Mouse (Mus musculus) limb, embryonic 12.5 days (tissue): ENCODE data around the gene Cfap61. TPM values are rescaled to one million over a fixed set of nuclear protein-coding genes. Genes with fewer than 3 reads are reported as not detected.
A peak's percentile ranks its signal among the peaks of the same experiment; 100 is the strongest.

ENCODE experiments used
- ATAC-seq: fragments of 200-750 bp; cut with Nextera tagmentation; 2 replicates; pipeline ENCODE4 v1.8.0; 2017; ENCODE audit warnings: low read depth, moderate TSS enrichment; ENCODE audit not compliant: insufficient number of reproducible peaks, insufficient read depth, low FRiP score, low TSS enrichment
- H3K27ac ChIP-seq: fragments of 300-500 bp; sonication (generic); 2 replicates; pipeline ENCODE4 v1.5.1; 2016; ENCODE audit warnings: mild to moderate bottlenecking, moderate library complexity
- H3K27me3 ChIP-seq: fragments of 300-500 bp; sonication (generic); 2 replicates; pipeline ENCODE4 v1.6.1; 2016; ENCODE audit warnings: mild to moderate bottlenecking, moderate library complexity
- H3K36me3 ChIP-seq: fragments of 300-500 bp; sonication (generic); 2 replicates; pipeline ENCODE4 v1.6.1; 2016; ENCODE audit warnings: mild to moderate bottlenecking, moderate library complexity
- H3K4me1 ChIP-seq: fragments of 300-500 bp; sonication (generic); replicated peaks from 2 replicates; pipeline ENCODE4 v1.6.1; 2016
- H3K4me2 ChIP-seq: fragments of 300-500 bp; sonication (generic); 2 replicates; pipeline ENCODE4 v1.6.1; 2016; ENCODE audit warnings: mild to moderate bottlenecking, moderate library complexity
- H3K4me3 ChIP-seq: fragments of 300-500 bp; sonication (generic); replicated peaks from 2 replicates; pipeline ENCODE4 v1.5.1; 2016; ENCODE audit warnings: mild to moderate bottlenecking
- H3K9ac ChIP-seq: fragments of 300-500 bp; sonication (generic); replicated peaks from 2 replicates; pipeline ENCODE4 v1.6.1; 2016; ENCODE audit warnings: mild to moderate bottlenecking, moderate library complexity
- H3K9me3 ChIP-seq: fragments of 300-500 bp; sonication (generic); 2 replicates; pipeline ENCODE4 v1.6.1; 2016; ENCODE audit warnings: mild to moderate bottlenecking, moderate library complexity
- whole genome bisulfite sequencing: fragments of 180-500 bp; shearing (Covaris S2); methylation state at CpG from one replicate; pipeline ENCODE4 v1.1.7; 2016; 5-methylcytosine and 5-hydroxymethylcytosine counted together
- polyA plus RNA-seq: library from polyadenylated mRNA; unstranded; fragments of >200 nt; fragmentation: Nextera tagmentation; extraction: Ambion mirVana; gene quantifications from 2 replicates; pipeline ENCODE4 v1.2.1, GENCODE M21; 2016

Gene Cfap61
- polyA plus RNA-seq, 1 experiment from 2014 or later: 0.21 TPM

DNA sequence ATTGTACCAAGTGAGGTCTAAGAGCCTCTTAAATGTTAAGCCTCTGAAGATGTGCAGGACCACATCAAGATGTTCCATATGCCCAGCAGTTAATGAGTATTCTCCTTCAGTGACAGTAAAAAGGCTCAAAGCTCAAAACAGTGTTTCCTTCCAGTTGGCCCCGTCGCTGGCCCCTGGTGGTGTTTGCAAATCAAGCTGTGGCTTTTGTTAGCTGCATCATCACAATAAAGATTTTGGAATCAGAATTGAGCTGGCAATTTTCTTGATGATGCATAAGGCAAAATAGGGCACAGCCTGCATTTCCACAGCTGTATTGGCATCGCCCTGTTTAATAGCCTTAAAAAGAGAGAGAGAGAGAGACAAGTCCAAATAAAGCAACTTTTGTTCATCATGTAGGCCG is 45.0 kb downstream of the Cfap61 start:
- Histone ChIP-seq H3K4me3 (no peak overlapping the region), H3K36me3 (no peaks in the 10 kb centered on the region), H3K27ac (no peak overlapping the region), H3K4me2 (no peak overlapping the region), H3K9ac (no peak overlapping the region), H3K9me3 (no peaks in the 10 kb centered on the region), H3K4me1 (peaks cover 15% of the 10 kb centered on the region; the same call in 1 of the 2 replicates), H3K27me3 (no peaks in the 10 kb centered on the region)
- no peak for ATAC-seq
- WGBS: 51% methylated on average over 4 of the region's 4 CpGs

- no peaks in the 10 kb centered on the region for H3K36me3 ChIP-seq
- H3K27me3 ChIP-seq: no peaks in the 10 kb centered on the region
- H3K4me2 ChIP-seq: no peak overlapping the region
- no peak for ATAC-seq
- H3K9me3 ChIP-seq: no peaks in the 10 kb centered on the region
- no peak overlapping the region for H3K4me3 ChIP-seq
- no peak overlapping the region for H3K27ac ChIP-seq
- no peak overlapping the region for H3K9ac ChIP-seq
- H3K4me1 ChIP-seq: peaks cover 15% of the 10 kb centered on the region; the same call in 1 of the 2 replicates
- 86% methylated on average over 9 of the region's 9 CpGs for WGBS
Observed at GRCm38 (mm10) chr2:145980881-145981280, 46.3 kb downstream of the Cfap61 start.

DNA sequence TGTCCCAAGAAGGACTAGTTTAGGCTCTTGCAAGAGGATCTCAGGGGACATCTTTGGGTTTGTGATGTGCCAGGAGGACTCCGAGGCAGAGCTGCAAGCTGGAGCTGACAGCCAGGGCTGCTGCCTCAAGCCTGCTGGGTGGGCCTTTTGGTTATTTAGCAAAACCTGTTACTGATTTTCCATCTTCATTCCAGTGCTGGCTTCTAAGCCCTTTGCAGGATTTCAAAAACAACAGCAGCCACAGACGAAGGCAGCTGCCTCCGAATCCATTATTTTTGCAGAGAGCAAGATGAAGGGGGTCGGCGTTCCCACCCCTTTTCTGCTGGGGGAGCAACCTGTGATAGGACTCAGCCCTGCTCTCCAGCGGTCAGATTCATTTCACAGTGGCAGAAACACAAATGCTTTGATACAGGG is 47.1 kb downstream of the Cfap61 start:
- WGBS: 26% methylated on average over 6 of the region's 6 CpGs
- no peaks in the 10 kb centered on the region for H3K9me3 ChIP-seq
- no peak overlapping the region for H3K9ac ChIP-seq
- H3K36me3 ChIP-seq: no peaks in the 10 kb centered on the region
- H3K4me1 ChIP-seq: peaks cover 15% of the 10 kb centered on the region; the same call in 1 of the 2 replicates
- H3K4me2 ChIP-seq: no peak overlapping the region
- no peaks in the 10 kb centered on the region for H3K27me3 ChIP-seq
- H3K4me3 ChIP-seq: no peak overlapping the region
- ATAC-seq: no peak
- peak overlapping the region; percentile 41; the same call in 1 of the 2 replicates for H3K27ac ChIP-seq

- no peak overlapping the region for H3K9ac ChIP-seq
- 75% methylated on average over 9 of the region's 9 CpGs for WGBS
- ATAC-seq: no peak
Observed at GRCm38 (mm10) chr2:145982317-145983045, 47.9 kb downstream of the Cfap61 start.

GRCm38 (mm10) chr2:145987757-145988156 is 53.2 kb downstream of the Cfap61 start:
- H3K4me2 ChIP-seq: no peak overlapping the region
- no peak overlapping the region for H3K4me3 ChIP-seq
- 69% methylated on average over 2 of the region's 2 CpGs for WGBS
- H3K27me3 ChIP-seq: no peaks in the 10 kb centered on the region
- H3K9me3 ChIP-seq: no peaks in the 10 kb centered on the region
- no peaks in the 10 kb centered on the region for H3K36me3 ChIP-seq
- no peak for ATAC-seq
- H3K4me1 ChIP-seq: no peaks in the 10 kb centered on the region
- H3K27ac ChIP-seq: no peak overlapping the region
- H3K9ac ChIP-seq: no peak overlapping the region

More at GRCm38 (mm10) chr2:145982317-145983045, 47.9 kb downstream of the Cfap61 start:
- Histone ChIP-seq H3K9me3 (no peaks in the 10 kb centered on the region), H3K27me3 (no peaks in the 10 kb centered on the region), H3K4me2 (no peak overlapping the region), H3K4me3 (no peak overlapping the region), H3K4me1 (peaks cover 15% of the 10 kb centered on the region; the same call in 1 of the 2 replicates), H3K27ac (no peak overlapping the region), H3K36me3 (no peaks in the 10 kb centered on the region)

DNA sequence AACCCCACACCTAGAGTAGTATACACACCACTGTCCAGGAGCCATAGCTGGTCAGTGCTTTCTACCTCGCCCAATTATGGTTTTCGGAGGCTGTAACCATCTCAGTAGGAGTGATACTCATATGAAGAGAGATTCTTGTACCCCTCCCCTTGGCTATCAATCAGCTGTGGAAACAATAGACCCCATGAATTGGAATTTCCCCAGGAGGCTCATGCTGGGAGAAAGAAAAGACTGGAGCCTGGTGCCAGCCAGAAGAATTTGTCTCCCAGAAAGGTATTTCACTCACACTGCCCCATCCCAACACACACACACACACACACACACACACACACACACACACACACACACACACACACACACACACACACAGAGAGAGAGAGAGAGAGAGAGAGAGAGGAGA is 55.9 kb downstream of the Cfap61 start:
- Histone ChIP-seq H3K9ac (no peak overlapping the region), H3K27ac (no peak overlapping the region), H3K9me3 (no peaks in the 10 kb centered on the region), H3K27me3 (no peaks in the 10 kb centered on the region), H3K36me3 (no peaks in the 10 kb centered on the region), H3K4me2 (no peak overlapping the region), H3K4me1 (no peaks in the 10 kb centered on the region), H3K4me3 (no peak overlapping the region)
- no peak for ATAC-seq
- WGBS: 93% methylated on average over 2 of the region's 2 CpGs

- Histone ChIP-seq H3K27me3 (no peaks in the 10 kb centered on the region), H3K4me1 (no peaks in the 10 kb centered on the region), H3K36me3 (no peaks in the 10 kb centered on the region), H3K9ac (no peak overlapping the region), H3K9me3 (no peaks in the 10 kb centered on the region), H3K4me2 (no peak overlapping the region), H3K4me3 (no peak overlapping the region), H3K27ac (no peak overlapping the region)
- no peak for ATAC-seq
- WGBS: 54% methylated on average over 4 of the region's 4 CpGs
Observed at GRCm38 (mm10) chr2:145996472-145996871, 61.9 kb downstream of the Cfap61 start.

DNA sequence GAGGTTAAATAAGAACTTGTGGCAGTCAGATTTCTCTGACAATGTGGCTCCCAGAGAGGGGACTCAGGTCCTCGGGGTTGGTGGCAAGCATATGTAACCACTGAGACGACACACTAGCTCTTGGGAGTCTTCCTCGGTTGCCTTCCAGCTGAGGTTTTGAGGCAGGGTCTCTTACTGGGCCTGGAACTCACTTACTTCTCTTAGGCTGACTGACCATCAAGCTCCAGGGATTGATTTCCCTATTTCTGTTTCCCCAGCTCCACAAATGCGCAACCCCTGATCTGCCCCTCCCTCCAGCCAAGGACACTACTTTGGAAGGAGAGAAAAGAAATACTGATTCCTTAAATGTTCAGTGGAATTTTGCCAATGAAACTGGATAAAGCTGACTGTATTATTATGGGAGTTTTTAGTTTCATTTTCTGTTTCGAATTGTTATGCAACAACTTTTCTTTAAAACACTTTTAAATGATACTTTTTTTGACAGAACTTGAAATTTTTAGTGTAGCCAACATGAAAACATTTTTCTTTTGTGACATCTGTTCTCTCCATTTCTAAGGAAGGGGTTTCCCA is 63.5 kb downstream of the Cfap61 start:
- 83% methylated on average over 5 of the region's 5 CpGs for WGBS

GRCm38 (mm10) chr2:146008801-146009200 is 74.2 kb downstream of the Cfap61 start:
- H3K9me3 ChIP-seq: no peaks in the 10 kb centered on the region
- no peaks in the 10 kb centered on the region for H3K36me3 ChIP-seq
- H3K27me3 ChIP-seq: no peaks in the 10 kb centered on the region
- H3K4me3 ChIP-seq: no peak overlapping the region
- no peak overlapping the region for H3K4me2 ChIP-seq
- no peak overlapping the region for H3K27ac ChIP-seq
- H3K4me1 ChIP-seq: no peaks in the 10 kb centered on the region
- 80% methylated on average over 6 of the region's 6 CpGs for WGBS
- H3K9ac ChIP-seq: no peak overlapping the region
- no peak for ATAC-seq

More for the DNA sequence above, 63.5 kb downstream of the Cfap61 start:
- Histone ChIP-seq H3K27me3 (no peaks in the 10 kb centered on the region), H3K9ac (no peak overlapping the region), H3K9me3 (no peaks in the 10 kb centered on the region), H3K27ac (no peak overlapping the region), H3K4me3 (no peak overlapping the region), H3K4me2 (no peak overlapping the region), H3K4me1 (no peaks in the 10 kb centered on the region), H3K36me3 (no peaks in the 10 kb centered on the region)
- ATAC-seq: no peak

GRCm38 (mm10) chr2:146009596-146010349 is 75.2 kb downstream of the Cfap61 start:
- H3K36me3 ChIP-seq: no peaks in the 10 kb centered on the region
- H3K27me3 ChIP-seq: no peaks in the 10 kb centered on the region
- H3K27ac ChIP-seq: no peak overlapping the region
- H3K9ac ChIP-seq: no peak overlapping the region
- 78% methylated on average over 2 of the region's 2 CpGs for WGBS
- no peaks in the 10 kb centered on the region for H3K4me1 ChIP-seq
- H3K4me3 ChIP-seq: no peak overlapping the region
- H3K9me3 ChIP-seq: no peaks in the 10 kb centered on the region
- no peak for ATAC-seq
- no peak overlapping the region for H3K4me2 ChIP-seq

GRCm38 (mm10) chr2:146010816-146011215 is 76.2 kb downstream of the Cfap61 start:
- peaks cover 6% of the 10 kb centered on the region for H3K4me1 ChIP-seq
- no peak overlapping the region for H3K27ac ChIP-seq
- no peaks in the 10 kb centered on the region for H3K9me3 ChIP-seq
- WGBS: 61% methylated on average over 2 of the region's 2 CpGs
- no peak overlapping the region for H3K4me2 ChIP-seq
- no peak for ATAC-seq
- H3K36me3 ChIP-seq: no peaks in the 10 kb centered on the region
- no peak overlapping the region for H3K9ac ChIP-seq
- no peaks in the 10 kb centered on the region for H3K27me3 ChIP-seq
- H3K4me3 ChIP-seq: no peak overlapping the region
